Mouse (Mus musculus): ENCODE results near the gene Aff3.

The Aff3 gene

DNA sequence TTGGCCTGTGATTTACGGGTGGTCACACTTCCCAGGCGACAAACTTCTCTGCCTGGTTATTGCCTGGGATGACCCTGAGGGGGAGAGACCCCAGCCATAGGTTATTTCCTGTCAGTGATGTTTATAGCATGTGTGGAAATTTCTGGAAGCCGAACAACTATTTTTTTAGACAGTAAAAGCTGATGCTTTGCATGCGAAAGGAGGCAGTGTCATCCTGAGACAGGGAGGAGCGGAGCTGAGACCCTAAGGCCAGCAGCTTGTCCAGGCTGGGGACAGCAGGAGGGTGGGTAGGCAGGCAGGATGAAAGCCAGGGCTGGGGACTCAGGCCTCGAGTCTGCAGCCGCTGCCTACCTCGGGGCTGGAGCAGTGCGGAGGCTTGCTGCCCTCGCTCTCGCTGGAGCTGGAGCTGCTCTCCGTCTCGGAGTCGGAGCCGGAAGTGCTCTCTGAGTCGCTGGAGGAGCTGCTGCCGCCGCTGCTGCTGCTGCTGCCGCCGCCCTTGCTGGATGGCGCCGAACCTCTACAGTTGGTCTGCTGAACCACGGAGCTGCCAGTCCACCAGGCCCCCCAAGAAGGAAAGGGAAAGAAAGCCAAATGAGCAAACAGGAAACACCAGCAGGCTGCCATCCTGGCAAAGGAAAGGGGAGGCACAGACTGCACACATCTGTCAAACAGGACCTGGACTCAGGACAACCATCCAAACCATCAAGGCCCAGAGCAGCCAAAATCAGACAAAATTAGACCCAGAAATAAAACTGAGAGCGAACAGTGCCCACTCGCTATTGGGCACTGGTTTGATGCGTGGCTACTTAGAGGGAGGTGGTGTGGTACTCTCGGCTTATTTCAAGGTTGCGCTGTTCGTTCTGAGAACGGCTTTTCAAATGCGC lies 446.6 kb downstream of the Aff3 start:
- no peak for DNase-seq

DNA sequence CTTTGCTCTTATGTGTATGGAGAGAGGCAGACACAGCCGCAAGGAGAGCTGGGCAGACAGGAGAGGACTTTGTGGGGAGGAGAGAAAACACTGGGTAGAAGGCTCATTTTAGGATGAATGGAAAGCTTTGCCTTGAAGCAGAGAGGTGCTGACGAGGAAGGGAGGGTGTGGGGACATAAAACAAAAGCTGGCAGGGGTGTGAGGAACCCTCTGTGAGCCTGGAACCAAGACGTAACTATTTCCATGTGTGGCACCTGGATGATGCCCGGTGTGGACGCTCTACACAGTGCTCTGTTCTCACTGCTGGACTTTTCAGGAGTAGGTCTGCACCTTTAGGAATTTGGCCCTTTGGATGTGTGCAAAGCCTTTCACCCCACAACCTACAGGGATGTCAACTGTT lies 447.7 kb downstream of the Aff3 start:
- DNase-seq: no peak

DNA sequence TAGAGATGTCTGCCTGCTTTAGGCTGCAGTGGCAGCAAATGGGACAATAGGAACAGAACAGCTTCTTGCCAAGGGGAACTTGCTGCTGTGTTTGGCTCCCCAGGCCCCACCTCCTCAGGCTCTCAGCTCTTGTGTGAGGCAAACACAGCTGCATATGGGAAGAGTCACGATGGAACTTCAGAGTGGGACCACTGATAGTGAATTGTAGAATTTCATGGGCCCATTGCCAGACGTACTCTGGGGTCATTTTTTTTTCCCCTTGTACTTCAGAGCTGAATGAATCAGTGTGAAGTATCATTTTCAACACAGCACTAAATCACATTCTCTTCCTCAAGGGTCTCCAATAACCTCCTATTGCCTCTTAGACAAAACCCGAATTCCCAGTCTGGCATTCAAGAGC lies 451.4 kb downstream of the Aff3 start:
- no peak for DNase-seq

DNA sequence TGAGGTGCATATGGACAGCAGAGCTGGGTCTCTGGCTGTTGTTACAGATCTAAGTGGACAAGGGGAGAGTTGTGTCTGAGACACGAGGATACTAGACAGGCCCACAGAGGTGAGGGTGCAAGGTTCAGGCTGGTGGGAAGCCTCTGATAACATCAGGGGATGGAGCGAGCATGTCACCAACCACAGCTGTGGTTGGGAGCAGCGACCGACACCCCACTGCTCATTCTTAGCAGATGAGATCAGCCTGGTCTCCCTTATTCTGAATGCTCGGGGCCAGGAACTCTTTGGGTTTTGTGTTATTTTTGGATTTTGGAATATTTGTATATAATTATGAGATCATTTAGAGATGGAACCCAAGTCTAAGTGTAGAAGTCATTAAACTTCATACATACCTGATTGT lies 452.4 kb downstream of the Aff3 start:
- DNase-seq: no peak

DNA sequence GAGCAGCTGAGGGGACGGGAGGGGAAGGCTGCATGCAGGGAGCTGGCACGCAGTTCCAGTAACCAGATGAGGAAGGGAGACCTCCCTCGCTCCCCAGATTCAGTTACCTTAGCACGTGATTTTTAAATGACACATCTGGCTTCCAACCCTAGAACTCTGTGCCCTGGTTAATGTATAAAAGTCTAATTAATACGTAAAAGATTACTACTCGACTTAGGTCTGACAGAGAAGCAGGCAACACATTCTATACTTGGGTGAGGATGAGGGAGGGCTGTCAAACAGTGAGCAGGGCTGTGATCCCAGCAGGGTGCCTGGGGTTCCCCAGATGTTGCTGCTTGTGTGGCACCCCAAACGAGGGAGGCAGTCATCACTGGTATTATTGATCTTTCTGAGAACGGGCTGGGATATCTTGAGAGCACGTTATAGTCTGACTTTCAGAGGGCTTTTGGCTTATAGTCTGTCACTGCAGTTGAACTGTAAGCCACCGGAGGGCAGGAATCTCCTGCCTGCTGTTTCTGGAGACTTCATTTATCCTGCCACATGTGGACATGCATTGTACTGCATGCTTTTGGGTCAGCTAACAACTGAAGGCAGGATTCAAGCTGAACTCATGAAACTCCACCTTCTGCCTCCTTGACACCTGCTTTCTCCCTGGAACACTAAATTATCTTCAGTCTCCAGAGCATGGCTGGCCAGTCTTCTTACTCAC lies 462.1 kb downstream of the Aff3 start:
- DNase-seq: peak; percentile 55

DNA sequence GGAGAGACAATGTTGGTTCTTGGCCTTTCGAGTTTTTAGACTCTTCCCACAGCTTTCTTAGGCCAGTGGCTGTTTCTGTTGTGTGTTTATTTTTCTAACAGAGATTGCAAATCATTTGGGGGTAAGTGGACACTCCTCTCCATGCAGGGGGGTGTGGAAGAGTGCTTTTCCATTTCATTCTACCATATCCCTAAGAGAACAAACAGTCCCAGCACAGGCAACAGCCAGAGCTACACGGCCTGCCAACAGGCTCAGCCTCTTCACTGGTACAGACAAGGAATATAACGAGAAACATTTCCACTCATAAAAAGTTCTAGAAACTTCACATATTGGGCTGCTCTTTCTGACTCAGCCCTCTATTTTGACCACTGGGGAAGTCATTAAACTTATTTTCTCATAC lies 463.0 kb downstream of the Aff3 start:
- DNase-seq: no peak

DNA sequence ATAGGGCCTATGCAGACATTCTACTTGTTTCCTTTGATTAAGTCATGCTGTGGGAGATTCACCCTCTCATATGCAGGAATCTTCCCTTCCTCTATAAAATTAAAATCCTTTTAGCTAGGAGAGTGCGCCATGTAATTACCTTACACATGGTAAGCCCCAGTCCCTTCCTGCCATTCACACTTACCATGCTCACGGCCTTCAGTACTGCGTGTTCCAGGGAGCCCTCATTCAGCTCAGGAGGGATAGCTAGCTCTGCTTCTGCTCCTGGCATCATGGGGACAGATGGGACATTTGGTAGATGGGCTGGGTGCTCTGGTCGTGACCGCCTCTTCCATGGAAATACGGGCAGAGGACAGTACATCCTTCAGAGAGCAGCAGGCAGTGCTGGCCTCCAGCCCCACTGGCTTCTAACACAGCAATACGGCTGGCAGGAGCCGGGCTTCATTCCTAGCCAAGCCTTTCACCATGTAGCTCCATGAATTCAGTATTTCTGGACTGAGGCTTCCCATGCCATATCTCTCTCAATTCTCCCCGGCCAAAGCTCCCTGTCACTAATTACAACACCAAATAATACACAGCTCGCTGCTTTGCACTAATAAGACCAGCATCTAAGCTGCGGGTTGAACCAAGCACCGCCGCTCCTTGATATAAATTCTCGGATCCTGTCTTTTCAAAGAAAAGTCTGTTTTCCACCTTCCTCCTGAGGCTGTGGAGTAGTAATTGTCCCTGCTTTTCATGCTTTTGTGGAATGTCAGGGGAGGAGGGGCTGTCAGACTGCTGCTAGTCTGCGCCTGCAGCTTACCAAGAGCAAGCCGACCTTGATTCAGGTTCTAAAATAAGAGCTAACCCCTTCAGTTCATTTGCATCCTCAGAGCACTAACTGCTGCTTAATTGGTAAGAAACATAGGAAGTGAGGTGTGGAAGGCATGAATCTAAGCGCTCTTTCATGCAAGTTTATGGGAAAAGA lies 464.8 kb downstream of the Aff3 start:
- peak; percentile 36 for DNase-seq

DNA sequence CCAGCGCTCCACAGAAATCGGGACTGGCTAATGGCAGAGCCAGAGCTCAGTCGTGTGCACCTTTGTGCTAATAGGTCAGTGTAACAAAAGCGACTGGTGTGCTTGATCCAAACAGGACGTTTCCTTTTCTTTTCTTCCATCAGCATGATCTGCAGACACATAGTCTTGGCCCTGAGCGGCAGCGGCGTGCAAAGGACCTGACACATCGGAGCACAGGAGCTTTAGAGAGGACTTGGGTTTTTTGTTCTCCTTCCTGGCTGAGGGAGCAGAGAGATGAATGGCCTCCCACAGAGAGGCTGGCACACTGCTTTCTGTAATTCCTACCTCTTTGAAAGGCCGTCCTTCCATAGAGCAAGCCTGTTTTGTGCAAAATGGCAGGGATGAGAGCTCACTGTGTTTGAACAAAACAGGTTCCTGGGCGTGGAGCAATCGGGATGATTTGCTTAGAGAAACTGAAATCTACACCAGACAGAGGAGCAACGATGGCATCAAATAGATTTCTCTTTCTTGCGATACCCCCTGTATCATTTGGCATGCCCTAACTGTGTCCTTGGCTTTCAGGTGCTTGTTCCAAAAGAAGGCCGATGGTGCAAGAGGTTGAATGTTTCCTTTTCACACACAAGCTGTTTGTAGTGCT lies 466.2 kb downstream of the Aff3 start:
- DNase-seq: peak; percentile 45

DNA sequence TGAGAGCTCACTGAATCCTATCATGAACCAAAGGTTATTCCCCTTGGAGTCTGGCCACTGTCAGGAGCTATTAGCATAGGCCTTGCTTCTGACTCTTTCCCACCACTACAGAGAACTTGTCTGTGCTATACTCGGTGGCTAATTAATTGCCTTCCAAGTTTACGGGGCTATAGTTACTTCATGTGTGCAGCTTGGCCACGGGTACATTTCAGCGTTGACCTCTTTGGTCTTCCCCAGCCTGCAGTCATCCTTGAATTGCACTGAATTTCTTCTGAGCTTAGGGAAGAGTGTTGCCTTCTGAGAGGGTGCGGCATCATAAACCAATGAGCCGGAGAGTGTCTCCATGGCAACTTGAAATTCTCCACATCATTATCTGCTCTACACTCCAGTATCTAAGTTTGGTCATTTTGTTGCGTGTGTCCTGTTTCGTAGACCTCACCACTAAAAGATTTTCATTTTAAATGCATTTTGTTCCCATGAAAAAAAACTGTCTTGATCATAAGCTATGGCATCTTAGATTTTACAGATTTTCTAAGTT lies 467.5 kb downstream of the Aff3 start:
- peak; percentile 27 for DNase-seq

DNA sequence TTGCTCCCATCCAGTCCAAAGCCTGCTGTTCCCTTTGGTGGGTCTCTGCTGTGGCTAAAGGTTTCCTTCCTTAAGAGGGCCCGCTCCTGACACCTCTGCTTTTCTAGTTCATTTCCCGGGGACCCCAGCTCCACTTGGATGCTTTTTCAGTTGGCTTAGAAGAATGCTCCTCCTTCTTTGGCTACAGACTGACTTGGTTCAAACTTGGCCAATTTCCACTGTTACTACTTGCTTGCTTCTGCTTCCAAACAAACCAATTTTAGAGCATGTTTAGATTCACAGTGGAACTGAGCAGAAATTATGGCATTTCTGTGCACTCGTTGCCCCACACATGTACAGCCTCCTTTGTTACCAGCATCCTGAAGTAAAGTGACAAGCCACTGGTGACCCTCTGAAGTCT lies 469.0 kb downstream of the Aff3 start:
- DNase-seq: no peak

DNA sequence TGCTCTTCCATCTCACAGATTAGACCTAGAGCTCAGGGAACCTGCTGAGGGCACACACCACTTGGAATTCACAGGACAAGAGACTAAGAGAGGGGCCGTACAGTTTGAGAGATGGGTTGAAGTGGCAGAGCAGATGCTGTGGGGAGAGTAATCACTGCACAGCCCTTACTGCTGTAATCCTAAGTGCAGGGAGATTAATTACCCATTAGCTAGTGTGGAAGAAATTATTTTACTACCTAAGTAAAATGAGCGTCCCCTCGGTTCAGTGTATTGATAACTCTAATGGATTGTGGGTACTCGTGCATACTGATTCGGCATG lies 478.6 kb downstream of the Aff3 start:
- no peak for DNase-seq

DNA sequence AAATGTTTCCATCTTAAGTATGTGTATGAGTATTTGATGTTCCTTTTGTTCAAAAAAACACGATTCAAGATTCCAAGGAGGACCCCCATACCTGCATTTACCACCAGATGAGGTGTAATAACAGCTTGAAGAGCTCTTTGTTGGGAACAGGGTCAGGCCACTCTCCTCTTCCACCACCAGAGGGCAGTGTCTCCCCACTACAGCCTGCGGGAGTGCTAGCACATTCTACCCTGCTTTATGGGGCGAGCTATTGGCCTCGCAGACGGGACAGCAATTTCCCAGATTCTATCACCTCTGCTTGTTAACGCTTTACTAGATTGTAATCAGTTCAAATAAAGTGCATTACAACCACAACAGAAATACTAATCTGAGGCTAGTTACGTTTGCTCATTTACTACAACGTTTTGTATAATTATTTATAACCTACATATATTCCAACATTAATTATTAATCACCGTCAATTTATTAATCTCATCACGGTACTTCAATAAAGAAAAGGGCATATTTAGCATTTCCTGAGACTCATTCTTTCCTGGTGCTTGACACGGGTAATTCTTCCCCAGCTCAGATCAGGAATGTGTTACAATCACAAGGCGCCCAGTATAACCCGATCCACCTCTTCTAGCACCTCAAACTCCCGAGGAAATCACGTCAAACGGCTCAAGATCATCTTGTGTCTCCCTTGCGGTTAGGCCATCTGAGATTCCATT lies 479.1 kb downstream of the Aff3 start:
- DNase-seq: peak; percentile 85

DNA sequence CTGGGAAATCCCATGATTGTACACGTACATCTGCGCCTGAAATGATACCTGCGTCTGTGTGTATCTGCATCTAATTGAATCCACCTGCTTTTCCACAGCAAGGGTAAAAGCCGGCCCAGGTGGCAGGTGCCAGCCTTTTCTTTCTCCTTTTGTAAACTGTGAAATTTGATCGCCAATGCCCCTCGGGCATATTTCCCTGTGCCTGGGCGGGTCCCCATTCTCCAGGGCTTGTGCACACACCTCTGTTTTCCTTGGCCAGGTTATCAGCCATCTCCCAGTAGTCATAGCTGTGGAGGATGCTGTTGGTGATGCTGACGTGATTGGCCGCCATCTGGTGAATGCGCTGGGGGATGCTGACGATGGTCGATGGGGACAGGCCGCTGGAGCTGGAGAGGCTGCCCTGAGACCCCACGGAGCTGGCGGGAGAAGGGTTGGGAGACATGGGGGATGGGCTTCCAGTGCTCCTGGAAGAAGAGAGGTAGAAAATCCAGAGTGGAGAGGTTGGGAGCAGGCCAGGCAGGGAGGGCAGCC lies 483.7 kb downstream of the Aff3 start:
- DNase-seq: no peak

DNA sequence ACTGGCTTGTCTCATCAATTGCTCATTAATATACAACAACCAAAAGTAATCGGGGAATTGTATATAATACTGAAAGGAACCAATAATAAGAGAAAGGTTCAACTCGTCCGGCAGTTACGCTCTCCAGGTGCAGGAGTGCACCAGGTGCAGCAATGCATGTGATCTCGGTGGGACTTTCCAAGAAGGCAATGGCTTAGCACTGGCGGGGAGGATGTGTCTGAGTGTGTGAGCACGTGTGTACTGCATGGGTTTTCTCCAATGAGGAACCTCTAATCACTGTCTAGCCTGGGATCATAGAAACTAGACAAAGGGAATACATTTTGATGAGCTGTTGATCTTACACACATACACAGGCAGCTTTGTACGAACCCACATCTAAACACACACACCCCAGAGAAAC lies 485.8 kb downstream of the Aff3 start:
- no peak for DNase-seq

DNA sequence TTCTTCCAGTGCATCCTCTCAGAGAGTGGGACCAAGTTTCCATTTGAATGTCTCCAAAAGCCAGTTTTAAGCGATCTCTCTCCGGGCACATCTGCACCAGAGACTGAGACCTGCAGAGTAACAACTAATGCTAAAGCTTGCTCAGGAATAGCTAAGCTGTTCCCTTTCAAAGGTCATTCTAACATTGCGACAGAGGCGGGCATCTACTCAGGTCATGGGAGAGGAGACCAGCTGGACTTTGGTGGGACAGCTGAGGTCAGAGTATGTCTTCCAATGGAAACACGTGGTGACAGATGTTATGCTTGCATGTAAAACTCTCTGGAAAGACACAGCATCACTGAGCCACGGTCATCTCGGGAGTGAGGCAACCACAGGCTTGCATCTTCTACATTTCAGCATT lies 488.7 kb downstream of the Aff3 start:
- DNase-seq: no peak

DNA sequence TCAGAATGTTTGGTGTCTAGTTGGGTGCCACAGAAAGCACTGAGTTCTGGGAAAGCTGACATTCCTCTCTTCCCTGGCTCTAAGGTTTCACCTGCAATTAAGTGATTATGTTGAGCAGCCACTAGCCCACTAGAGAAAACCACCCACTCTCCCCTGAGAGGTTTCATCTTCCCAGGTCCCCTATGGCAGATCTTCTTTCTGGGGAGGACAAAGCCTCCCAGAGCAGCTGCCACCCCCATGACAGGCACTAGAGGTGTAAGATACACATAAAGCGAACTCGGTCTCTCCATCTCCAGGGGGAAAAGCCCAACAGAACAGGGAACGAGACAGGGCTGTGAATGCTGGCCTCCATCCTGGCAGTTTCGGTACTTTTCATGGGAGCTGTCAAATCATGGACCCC lies 492.9 kb downstream of the Aff3 start:
- DNase-seq: no peak

DNA sequence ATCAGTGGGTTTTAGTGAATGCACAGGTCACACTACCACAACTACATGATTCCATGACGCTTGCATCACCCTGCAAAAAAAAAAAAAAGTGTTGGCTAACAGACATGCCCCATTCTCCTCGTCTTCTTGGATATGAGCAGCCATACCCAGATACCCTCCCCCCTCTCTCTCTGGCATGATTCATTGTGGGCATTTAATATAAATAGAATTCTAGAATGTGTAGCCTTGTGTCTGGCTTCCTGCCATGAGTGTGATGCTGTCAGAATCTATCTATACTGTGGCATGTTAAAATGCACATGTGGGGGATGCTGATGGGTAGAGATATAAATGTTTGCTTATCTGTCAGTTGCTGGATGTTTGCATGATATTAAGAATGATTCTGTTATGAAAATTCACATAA lies 499.1 kb downstream of the Aff3 start:
- DNase-seq: no peak

DNA sequence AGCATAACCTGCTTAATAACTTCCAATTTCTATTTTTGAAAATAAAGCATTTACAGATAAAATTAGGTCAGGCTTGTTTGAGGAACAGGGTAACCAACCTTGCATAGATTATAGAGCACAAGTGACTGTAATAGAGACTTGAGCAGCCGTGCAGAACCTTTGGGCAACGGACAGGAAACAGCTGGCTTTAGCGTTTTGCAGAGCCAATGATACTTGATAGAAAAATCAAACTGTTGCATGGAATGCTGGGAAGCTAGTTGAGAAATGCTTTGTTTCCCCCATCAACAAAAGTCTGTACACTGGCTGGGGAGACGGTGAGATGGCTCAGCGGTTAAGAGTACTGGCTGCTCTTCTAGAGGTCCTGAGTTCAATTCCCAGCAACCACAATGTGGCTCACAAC lies 514.7 kb downstream of the Aff3 start:
- no peak for DNase-seq

DNA sequence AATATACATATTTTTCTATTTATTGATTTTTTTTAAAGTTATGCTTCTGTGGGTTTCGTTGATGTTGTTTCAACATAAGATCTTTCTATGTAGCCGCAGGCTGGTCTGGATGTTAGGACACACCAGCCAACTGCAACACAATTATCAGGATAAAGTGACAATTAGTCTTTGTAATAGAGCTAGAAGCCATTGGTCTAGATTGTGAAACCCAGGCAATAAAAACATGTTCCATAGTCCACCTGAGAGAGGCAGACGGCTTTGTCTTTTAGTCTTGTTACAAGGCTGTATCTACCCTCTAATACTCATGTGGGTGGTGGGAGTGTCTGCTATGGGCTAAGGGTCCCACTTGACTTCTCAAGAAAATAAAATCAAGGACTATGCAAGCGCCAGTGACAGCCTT lies 518.7 kb downstream of the Aff3 start:
- DNase-seq: no peak

DNA sequence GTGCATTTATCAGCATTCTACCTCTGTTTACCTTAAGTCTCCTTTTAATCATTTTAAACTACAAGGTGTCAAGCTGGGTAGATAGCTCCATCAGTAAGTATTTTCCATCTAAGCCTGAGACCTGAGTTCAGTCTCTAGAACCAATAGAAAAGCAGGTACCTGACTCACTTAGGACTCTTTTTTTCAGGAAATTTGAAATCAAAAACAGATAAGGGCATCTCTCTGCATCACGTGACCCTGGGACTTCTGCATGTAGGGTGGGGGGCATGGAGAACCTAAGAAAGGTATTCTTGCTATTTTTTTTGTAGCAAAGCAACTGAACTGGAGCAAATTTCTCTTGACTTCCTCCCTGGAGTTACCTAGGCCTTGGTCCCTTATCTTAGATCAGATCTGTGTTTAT lies 523.4 kb downstream of the Aff3 start:
- DNase-seq: no peak

DNA sequence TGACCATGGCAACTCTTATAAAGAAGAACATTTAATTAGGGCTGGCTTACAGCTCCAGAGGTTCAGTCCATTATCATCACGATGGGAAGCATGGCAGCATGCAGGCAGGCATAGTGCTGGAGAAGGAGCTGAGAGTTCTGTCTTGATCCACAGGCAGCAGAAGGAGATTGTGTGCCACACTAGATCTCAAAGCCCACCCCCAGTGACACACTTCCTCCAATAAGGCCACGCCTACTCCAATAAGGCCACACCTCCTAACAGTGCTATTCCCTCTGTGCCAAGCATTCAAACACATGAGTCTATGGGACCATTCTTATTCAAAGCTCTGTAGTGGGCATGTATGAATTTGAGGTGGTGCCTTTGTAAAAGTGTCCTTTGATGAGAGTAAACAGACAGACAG lies 523.8 kb downstream of the Aff3 start:
- DNase-seq: no peak

DNA sequence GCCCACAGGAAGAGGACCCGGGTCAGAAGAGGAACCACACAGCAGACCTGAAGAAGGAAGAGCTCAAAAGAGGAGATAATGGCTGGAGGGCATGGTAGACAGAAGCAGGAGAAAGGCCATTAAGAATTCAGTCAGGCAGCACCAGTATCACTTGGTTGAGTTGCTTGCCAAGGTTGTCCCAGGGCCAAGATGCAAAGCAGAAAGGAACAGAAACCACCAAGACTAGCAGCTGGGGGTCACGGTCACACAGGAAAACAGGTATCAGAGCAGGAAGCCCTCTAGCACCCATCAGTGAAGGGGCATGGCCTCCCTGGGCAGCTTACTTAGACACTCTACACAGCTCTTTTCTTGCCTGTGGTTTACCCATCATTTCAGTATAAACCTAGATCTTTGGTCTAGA lies 525.4 kb downstream of the Aff3 start:
- DNase-seq: no peak
